Mouse (Mus musculus) heart, adult 8-10 months (tissue): ENCODE measurements around the gene Nae1. TPM values are rescaled to one million over a fixed set of nuclear protein-coding genes. Genes with fewer than 3 reads are reported as not detected.

Experiments
- DNase-seq: peaks from one replicate; pipeline ENCODE4 v3.0.0; 2022; ENCODE audit warnings: low spot score
- total RNA-seq, 4 experiments: library from RNA; stranded (reverse); gene quantifications; 2 replicates each; pipeline ENCODE4 v1.2.4; 2022

Nae1 gene
- total RNA-seq, 4 experiments from 2014 or later: 28.5 to 32.0 (median 29.9) TPM

DNA sequence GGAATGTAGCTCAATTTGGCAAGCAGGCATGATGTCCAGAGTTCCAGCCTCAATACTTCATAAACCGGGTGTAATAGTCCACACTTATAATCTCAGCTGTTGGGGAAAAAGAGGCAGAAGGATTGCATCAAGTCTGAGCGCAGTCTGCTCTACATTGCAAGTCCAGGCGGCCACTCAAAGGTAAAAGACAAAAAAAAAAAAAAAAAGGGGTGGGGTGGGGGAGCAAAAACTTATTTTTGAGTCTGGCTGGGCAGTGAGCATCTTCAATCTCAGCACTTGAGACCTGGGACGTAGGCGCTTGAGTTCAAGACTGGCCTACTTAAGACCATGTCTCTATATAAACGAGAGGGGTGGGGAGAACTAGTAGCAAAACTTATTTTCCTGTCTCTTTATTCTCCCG is 886 bp downstream of the Nae1 start:
- DNase-seq: no peak

- no peak for DNase-seq
Observed at GRCm38 (mm10) chr8:104529671-104530070, 4.8 kb downstream of the Nae1 start.

DNA sequence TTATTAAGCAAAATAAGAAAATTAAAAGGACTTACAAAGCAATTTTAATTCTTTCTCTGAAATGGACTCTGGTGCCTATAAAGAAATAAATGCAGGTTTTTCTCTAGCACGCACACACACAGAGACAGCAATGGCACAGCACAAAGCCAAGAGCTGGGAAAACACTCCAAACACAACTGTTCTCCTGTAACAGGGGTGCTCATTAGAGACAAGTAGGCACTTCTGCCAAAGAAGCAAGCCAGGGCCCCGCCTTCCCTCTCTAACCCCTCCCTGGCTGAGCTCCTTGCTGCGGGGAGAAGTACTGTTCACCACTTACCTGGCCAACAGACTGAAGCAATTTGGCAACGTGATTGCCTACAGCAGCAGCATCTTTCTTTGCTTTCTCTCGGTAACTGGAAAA is 16.6 kb downstream of the Nae1 start:
- DNase-seq: no peak

- DNase-seq: no peak
Observed at GRCm38 (mm10) chr8:104510134-104510533, 24.3 kb downstream of the Nae1 start.

- no peak for DNase-seq
Observed at GRCm38 (mm10) chr8:104509061-104510006, 25.1 kb downstream of the Nae1 start, which contains the start of gene Terb1. Gene Terb1 (minus strand): TSS chr8:104509910.

DNA sequence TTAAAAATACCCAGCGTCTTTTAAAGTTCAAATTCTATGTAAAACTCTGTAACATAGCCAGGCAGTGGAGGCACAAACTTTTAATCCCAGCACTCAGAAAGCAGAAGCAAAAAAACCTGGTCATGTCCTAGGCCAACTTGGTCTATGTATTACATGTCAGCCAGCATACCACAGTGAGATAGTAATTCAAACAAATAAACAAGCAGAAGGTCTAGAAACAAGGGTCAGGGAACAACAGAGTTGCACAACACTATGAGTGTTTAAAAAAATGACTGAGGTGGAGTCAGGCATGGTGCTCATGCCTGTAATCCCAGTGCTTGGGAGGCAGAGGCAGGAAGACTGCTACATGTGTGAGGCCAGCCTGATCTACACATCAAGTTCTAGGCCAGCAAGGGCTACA is 55.3 kb downstream of the Nae1 start:
- DNase-seq: no peak

GRCm38 (mm10) chr8:104472465-104472864 is 62.0 kb downstream of the Nae1 start:
- DNase-seq: no peak

- no peak for DNase-seq
Observed at GRCm38 (mm10) chr8:104467463-104467862, 67.0 kb downstream of the Nae1 start.

Other genes with a start within 250 kb of the Nae1 start
- gene Cmtm2a, start 241.5 kb downstream of the Nae1 start, total RNA-seq: not detected
- not detected for gene Gm45711, start 224.6 kb downstream of the Nae1 start, total RNA-seq
- gene Cmtm1, start 224.5 kb downstream of the Nae1 start, total RNA-seq: under 1 TPM in 1 of 4 experiments, not detected in 3; 0.28 TPM
- not detected for gene Gm11020, start 213.1 kb downstream of the Nae1 start, total RNA-seq
- not detected for gene Cmtm2b, start 212.4 kb downstream of the Nae1 start, total RNA-seq
- gene Cmtm3, start 195.2 kb downstream of the Nae1 start, total RNA-seq: 10 to 100 TPM; 10.1 to 18.8 (median 14.9) TPM
- gene Cmtm4, start 138.8 kb downstream of the Nae1 start, total RNA-seq: 10 to 100 TPM; 10.7 to 11.8 (median 11.0) TPM
- 100 to 1,000 TPM in 2 of 4 experiments, 10 to 100 TPM in 2; 80.4 to 113 (median 96.5) TPM for gene Dync1li2, start 91.6 kb downstream of the Nae1 start, total RNA-seq
- not detected for gene Terb1, start 24.7 kb downstream of the Nae1 start, total RNA-seq
- 1 to 10 TPM; 2.6 to 4.4 (median 3.2) TPM for gene Car7, start 52 bp upstream of the Nae1 start, total RNA-seq
- 10 to 100 TPM; 24.1 to 44.1 (median 34.9) TPM for gene Pdp2, start 56.8 kb upstream of the Nae1 start, total RNA-seq
- 1 to 10 TPM; 3.7 to 8.2 (median 6.5) TPM for gene Cdh16, start 89.8 kb upstream of the Nae1 start, total RNA-seq
- gene Rrad, start 96.7 kb upstream of the Nae1 start, total RNA-seq: 100 to 1,000 TPM; 215 to 381 (median 317) TPM
- gene Ciao2b, start 107.3 kb upstream of the Nae1 start, total RNA-seq: 10 to 100 TPM; 65.5 to 84.7 (median 73.7) TPM
- gene Ces2a, start 199.4 kb upstream of the Nae1 start, total RNA-seq: not detected